Mouse (Mus musculus) central nervous system, embryonic 11.5 days (tissue): Measurements from ENCODE around the gene Hps5. TPM values are rescaled to one million over a fixed set of nuclear protein-coding genes. Genes with fewer than 3 reads are reported as not detected.

Experiments used
- polyA plus RNA-seq: library from polyadenylated mRNA; depleted of rRNA; stranded (reverse); fragments of >200 nt; gene quantifications from 2 replicates; pipeline ENCODE4 v1.2.3, GENCODE M21; 2012; rRNA removed

The Hps5 gene
- 28.9 and 42.9 TPM in 2 replicates for polyA plus RNA-seq

GRCm38 (mm10) chr7:46795287-46796205, at the start of gene Hps5, which contains the start of gene Gtf2h1:
Gene Hps5, minus strand, starts transcription at chr7:46796064.
Gene Gtf2h1, plus strand, starts transcription at chr7:46796103.

GRCm38 (mm10) chr7:46840787-46841525, 45.1 kb upstream of the Hps5 start, which contains the start of gene Ldha:
Gene Ldha, plus strand, starts transcription at chr7:46841475.

DNA sequence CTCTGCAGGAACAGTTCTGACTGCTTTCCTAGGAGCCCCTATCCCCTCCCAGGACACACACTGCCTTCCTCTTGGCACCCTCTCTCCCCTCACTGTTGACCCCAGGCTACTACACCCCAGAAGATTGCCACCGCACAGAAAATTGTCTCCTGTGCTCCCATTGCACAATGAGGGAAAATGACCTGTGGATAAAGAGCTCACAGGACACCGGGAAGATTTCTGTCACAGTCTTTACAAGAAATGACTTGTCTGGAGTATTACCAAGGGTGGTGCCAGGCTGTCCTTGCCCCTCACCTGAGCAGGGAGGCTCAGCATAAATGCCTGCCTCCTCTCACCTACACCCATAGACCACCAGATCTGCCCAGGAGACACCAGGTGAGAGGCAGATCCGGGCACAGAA, 44.4 kb downstream of the Hps5 start, which contains the start of gene Saa2:
Gene Saa2, plus strand, starts transcription at position 301 of the 400 bp plus-strand sequence.

DNA sequence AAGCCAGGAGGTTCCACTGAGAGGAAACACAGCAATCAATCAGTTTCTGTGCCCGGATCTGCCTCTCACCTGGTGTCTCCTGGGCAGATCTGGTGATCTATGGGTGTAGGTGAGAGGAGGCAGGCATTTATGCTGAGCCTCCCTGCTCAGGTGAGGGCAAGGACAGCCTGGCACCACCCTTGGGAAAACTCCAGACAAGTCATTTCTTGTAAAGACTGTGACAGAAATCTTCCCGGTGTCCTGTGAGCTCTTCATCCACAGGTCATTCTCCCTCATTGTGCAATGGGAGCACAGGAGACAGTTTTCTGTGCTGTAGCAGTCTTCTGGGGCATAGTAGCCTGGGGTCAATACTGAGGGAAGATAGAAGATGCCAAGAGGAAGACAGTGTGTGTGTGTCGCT, 53.0 kb downstream of the Hps5 start, which contains the start of gene Saa1:
Gene Saa1, minus strand, starts transcription at position 101 of the 400 bp plus-strand sequence.

DNA sequence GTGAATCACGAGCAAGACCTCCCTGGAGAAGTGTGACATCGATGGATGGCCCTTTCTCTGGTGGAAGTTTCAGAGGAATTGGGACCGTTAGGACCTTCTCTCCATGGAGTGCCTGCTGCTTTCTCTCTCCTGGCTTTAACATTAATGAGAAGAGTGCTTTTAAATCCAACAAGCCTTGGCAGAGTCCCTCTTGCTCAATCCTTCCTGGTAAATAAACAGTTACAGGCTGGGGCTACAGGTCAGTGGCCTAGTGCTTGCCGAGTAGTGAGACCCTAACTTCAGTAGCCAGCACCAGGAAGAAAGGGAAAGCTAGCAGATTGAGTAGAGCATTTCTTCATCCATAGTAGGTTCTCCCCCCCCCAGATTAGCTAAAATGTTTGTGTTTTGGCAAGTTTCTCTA, 63.4 kb downstream of the Hps5 start, which contains the start of gene Saa4:
Gene Saa4, minus strand, starts transcription at position 146 of the 400 bp plus-strand sequence.

DNA sequence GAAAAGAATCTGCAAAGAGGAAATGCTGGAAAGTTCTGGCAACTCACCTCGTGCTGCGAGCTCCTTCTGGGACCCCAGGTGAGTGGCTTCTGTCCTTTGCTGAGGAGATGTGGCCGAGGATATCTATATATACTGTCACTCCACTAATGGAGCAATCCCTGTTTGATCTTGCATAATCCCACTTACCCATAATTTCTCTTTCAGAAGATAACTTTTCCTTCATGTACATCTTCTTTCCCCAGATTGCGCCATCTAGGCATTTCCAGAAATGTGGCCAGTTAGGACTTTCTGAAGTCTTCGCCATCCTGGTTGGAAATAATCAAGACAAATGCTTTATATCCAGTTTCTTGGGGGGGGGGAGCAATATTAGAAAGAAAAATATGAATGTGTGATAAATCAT, 80.3 kb downstream of the Hps5 start, which contains the start of gene Saa3:
Gene Saa3, minus strand, starts transcription at position 101 of the 400 bp plus-strand sequence.

Other genes with a start within 250 kb of the Hps5 start
- gene Sergef, start 156.3 kb downstream of the Hps5 start, polyA plus RNA-seq, result 14.5 and 17.1 TPM in 2 replicates
- gene Tph1, start 123.5 kb downstream of the Hps5 start, polyA plus RNA-seq, result 0.25 and 0.34 TPM in 2 replicates
- gene Saal1, start 85.4 kb downstream of the Hps5 start, polyA plus RNA-seq, result 24.6 and 25.0 TPM in 2 replicates
- gene Saa3, start 80.4 kb downstream of the Hps5 start, polyA plus RNA-seq, result 0.28 and 0.31 TPM in 2 replicates
- 0.26 and 0.42 TPM in 2 replicates for gene Saa4, start 63.5 kb downstream of the Hps5 start, polyA plus RNA-seq
- gene Saa1, start 53.1 kb downstream of the Hps5 start, polyA plus RNA-seq, result 0.28 and 1.0 TPM in 2 replicates
- 0.58 TPM in 1 of 2 replicates, not detected in the other for gene Saa2, start 44.3 kb downstream of the Hps5 start, polyA plus RNA-seq
- 32.4 and 40.5 TPM in 2 replicates for gene Gtf2h1, start within 50 bp of the Hps5 start, polyA plus RNA-seq
- 626 and 776 TPM in 2 replicates for gene Ldha, start 45.4 kb upstream of the Hps5 start, polyA plus RNA-seq
- gene Ldhc, start 65.1 kb upstream of the Hps5 start, polyA plus RNA-seq, result 0.05 and 0.07 TPM in 2 replicates
- 104 and 163 TPM in 2 replicates for gene Tsg101, start 123.9 kb upstream of the Hps5 start, polyA plus RNA-seq
- 9.2 and 12.0 TPM in 2 replicates for gene Uevld, start 162.5 kb upstream of the Hps5 start, polyA plus RNA-seq
- gene Gm9999, start 187.5 kb upstream of the Hps5 start, polyA plus RNA-seq, result not detected in 2 replicates
- 6.8 and 8.6 TPM in 2 replicates for gene Spty2d1, start 212.3 kb upstream of the Hps5 start, polyA plus RNA-seq